Mouse (Mus musculus) small intestine, adult 2 months (tissue): ENCODE measurements at regions not wholly inside any gene's neighbourhood (a gene's known extent, or its start where the extent isn't known, plus 50 kb on each side); places are given as distances from the start of the nearest gene placed in this dataset.

ENCODE experiments used
- CTCF ChIP-seq: fragments of 200-500 bp; IDR thresholded peaks from 2 replicates; pipeline ENCODE4 v1.5.1; 2012; ENCODE audit warnings: low read depth, mild to moderate bottlenecking, control low read depth, inconsistent platforms, low read length, moderate library complexity, mixed read lengths; ENCODE audit not compliant: insufficient replicate concordance, insufficient read length; ENCODE audit errors: extremely low read depth
- POLR2A ChIP-seq: fragments of 200-500 bp; IDR thresholded peaks from 2 replicates; pipeline ENCODE4 v1.6.1; 2012; ENCODE audit warnings: low read depth, mild to moderate bottlenecking, control low read depth, inconsistent platforms, low read length, moderate library complexity

- TF ChIP-seq CTCF = no peak
- TF ChIP-seq POLR2A = no peak
Measured at GRCm38 (mm10) chr4:110145229-110145628, 167.4 kb downstream of the Dmrta2 start.
